Mouse (Mus musculus): ENCODE measurements around the gene Opa3. TPM values are rescaled to one million over a fixed set of nuclear protein-coding genes. Genes with fewer than 3 reads are reported as not detected.

Opa3 gene
- total and polyA plus RNA-seq, 3 experiments: 9.4 to 21.2 (median 11.9) TPM

DNA sequence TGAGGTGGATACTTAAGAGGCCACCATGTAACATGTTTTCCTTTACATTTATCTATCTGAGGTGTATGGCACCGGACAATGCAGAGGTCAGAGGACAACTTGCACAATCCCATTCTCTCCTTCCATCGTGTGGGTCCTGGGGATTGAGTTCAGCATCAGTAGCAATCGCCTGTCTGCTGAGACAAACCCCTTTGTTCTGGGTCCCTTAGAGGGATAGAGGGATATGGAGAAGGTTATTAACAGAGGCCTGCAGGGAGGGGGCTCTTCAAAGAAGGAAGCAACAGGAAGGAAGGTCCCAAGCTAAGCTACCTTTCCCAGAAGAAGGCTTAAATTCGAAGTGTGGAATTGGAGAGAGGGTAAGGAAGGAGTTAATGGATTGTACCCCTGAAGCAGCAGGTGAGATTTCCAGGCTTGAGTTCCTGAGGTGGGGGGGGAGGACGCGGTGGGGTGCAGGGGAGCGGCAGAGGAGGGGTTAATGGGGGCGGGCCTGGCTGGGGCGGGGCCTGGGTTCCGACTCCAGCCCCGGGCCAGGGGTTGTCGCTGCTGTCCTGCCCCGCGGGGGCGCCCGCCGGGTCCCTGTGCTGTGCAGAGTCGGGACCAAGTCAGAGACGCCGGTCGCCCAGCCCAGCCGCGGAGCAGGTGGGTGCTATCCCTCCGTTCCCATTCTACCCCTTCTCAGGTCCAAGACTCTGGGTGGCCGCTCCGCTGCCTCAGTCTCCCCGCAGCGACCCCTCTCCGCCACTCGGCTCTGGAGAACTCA is 16.0 kb upstream of the Opa3 start, which contains the start of gene Gpr4:
Gene Gpr4 (plus strand): TSS at position 543 of the 760 bp plus-strand sequence.
- H3K4me3 ChIP-seq (replicated peaks in 1 of 3; ENCODE audit: low read depth in 2 of 3, low read length in 2 of 3, poor library complexity in 1 of 3): no peak within 1 kb of the TSS
- no peak for DNase-seq (ENCODE audit: extremely low read depth)

DNA sequence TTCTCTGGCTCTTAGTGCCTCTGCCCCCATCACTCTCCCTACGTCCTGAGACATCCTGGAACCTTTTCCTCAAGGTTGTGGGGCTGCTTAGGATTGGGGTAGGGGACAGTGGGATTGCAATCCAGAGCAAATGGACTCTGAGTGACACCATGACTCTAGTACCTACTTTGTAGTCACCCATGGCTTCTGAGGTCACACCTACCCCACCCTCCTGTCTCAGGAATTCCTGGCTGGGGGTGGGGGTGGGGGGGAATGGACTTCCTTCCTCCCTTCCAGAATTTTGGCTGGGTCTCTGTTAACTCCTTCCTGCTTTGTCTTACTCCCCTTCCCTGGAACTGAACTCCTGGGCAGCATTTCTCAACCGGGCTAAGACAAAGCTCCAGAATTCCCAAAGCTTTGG is 14.7 kb upstream of the Opa3 start:
- in situ Hi-C loops (cut with MboI; ENCODE audit: low pct_ligation_motif_present, low pct_unique_long_range_greater_than_20kb, low sequenced_read_pairs) (no loop called here), dilution Hi-C loops (cut with MboI; ENCODE audit: extremely low pct_ligation_motif_present, extremely low pct_unique_long_range_greater_than_20kb, low sequenced_read_pairs) (no loop called here)
- no peak overlapping the region for H3K4me3 ChIP-seq (replicated peaks in 1 of 3; ENCODE audit: low read depth in 2 of 3, low read length in 2 of 3, poor library complexity in 1 of 3)
- no peak overlapping the region for H3K4me2 ChIP-seq (ENCODE audit: insufficient read depth, low read depth, poor library complexity, severe bottlenecking)
- no peaks in the 10 kb centered on the region for H3K27me3 ChIP-seq (replicated peaks)
- H3K27ac ChIP-seq (ENCODE audit: insufficient read depth, low read depth): no peak overlapping the region
- no peak for DNase-seq (ENCODE audit: extremely low read depth)
- peaks cover 0 to 2% of the 10 kb centered on the region in 2 experiments for H3K36me3 ChIP-seq (replicated peaks in 1 of 2; ENCODE audit: control insufficient read depth in 1 of 2, insufficient read depth in 1 of 2, low read length in 1 of 2)
- no peak for TF ChIP-seq ELF1 (IDR thresholded peaks at IDR 0.05; ENCODE audit: low read depth, low read length)
- TF ChIP-seq USF2 (conservative IDR thresholded peaks at IDR 0.05; ENCODE audit: low read depth, low read length): no peak
- TF ChIP-seq USF1 (IDR thresholded peaks at IDR 0.05; ENCODE audit: low read depth, low read length): no peak
- no peak for TF ChIP-seq NELFE (IDR thresholded peaks at IDR 0.05; ENCODE audit: low read depth, low read length)
- TF ChIP-seq MAZ (IDR thresholded peaks at IDR 0.05; ENCODE audit: low read depth, low read length): no peak
- no peaks in the 10 kb centered on the region for H3K79me2 ChIP-seq (replicated peaks; ENCODE audit: control insufficient read depth, extremely low read depth, insufficient read depth, poor library complexity, severe bottlenecking)
- H3K4me1 ChIP-seq (ENCODE audit: control insufficient read depth in 1 of 2, insufficient read depth in 2 of 2): peaks cover 1 to 18% of the 10 kb centered on the region in 2 experiments; a peak in 2 of 4 replicates
- H3K9me3 ChIP-seq (replicated peaks; ENCODE audit: low read length): peaks cover 8% of the 10 kb centered on the region
- H3K9ac ChIP-seq (ENCODE audit: insufficient read depth, low read depth): no peak overlapping the region

More for the DNA sequence above, 16.0 kb upstream of the Opa3 start, which contains the start of gene Gpr4:
- Histone ChIP-seq H3K27ac (ENCODE audit: insufficient read depth, low read depth) (no peak within 1 kb of the TSS), H3K27me3 (replicated peaks) (no peaks in the 10 kb centered on the region), H3K9ac (ENCODE audit: insufficient read depth, low read depth) (no peak within 1 kb of the TSS), H3K9me3 (replicated peaks; ENCODE audit: low read length) (peaks cover 8% of the 10 kb centered on the region), H3K36me3 (replicated peaks in 1 of 2; ENCODE audit: control insufficient read depth in 1 of 2, insufficient read depth in 1 of 2, low read length in 1 of 2) (peaks cover 3 to 11% of the 10 kb centered on the region in 2 experiments), H3K79me2 (replicated peaks; ENCODE audit: control insufficient read depth, extremely low read depth, insufficient read depth, poor library complexity, severe bottlenecking) (no peaks in the 10 kb centered on the region), H3K4me1 (ENCODE audit: control insufficient read depth in 1 of 2, insufficient read depth in 2 of 2) (peaks cover 3 to 7% of the 10 kb centered on the region in 2 experiments; a peak in 3 of 4 replicates), H3K4me2 (ENCODE audit: insufficient read depth, low read depth, poor library complexity, severe bottlenecking) (no peak within 1 kb of the TSS)
- in situ Hi-C loops (cut with MboI; ENCODE audit: low pct_ligation_motif_present, low pct_unique_long_range_greater_than_20kb, low sequenced_read_pairs): no loop called here
- dilution Hi-C loops (cut with MboI; ENCODE audit: extremely low pct_ligation_motif_present, extremely low pct_unique_long_range_greater_than_20kb, low sequenced_read_pairs): no loop called here
- TF ChIP-seq PAX5 (IDR thresholded peaks at IDR 0.05; ENCODE audit: low read length) (no peak), MYC (IDR thresholded peaks at IDR 0.05; ENCODE audit: low read depth, low read length) (no peak), KAT2A (IDR thresholded peaks at IDR 0.05; ENCODE audit: insufficient replicate concordance, low read length) (no peak), BHLHE40 (IDR thresholded peaks at IDR 0.05; ENCODE audit: low read depth, low read length) (no peak), MXI1 (IDR thresholded peaks at IDR 0.05; ENCODE audit: low read depth, low read length) (no peak), ELF1 (IDR thresholded peaks at IDR 0.05; ENCODE audit: low read depth, low read length) (no peak), ZC3H11A (IDR thresholded peaks at IDR 0.05; ENCODE audit: low read depth, low read length) (no peak), POLR2A (IDR thresholded peaks at IDR 0.05; ENCODE audit: low read depth, low read length) (no peak), CHD2 (IDR thresholded peaks at IDR 0.05; ENCODE audit: low read length) (no peak), RCOR1 (conservative IDR thresholded peaks at IDR 0.05; ENCODE audit: low read depth, low read length) (no peak), SMC3 (IDR thresholded peaks at IDR 0.05; ENCODE audit: low read depth, low read length) (no peak), E2F4 (IDR thresholded peaks at IDR 0.05; ENCODE audit: insufficient replicate concordance, low read depth, low read length) (no peak), JUN (IDR thresholded peaks at IDR 0.05; ENCODE audit: insufficient read depth, low read depth, low read length) (no peak)
